Mouse (Mus musculus): ENCODE results near the gene Ascl1. TPM values are rescaled to one million over a fixed set of nuclear protein-coding genes. Genes with fewer than 3 reads are reported as not detected.

The Ascl1 gene
- 0.75 and 0.99 TPM in 2 replicates for polyA plus RNA-seq (2015; fragmentation: Nextera tagmentation; extraction: Ambion mirVana)

- H3K36me3 ChIP-seq (ENCODE audit: control insufficient read depth, insufficient read depth, low read length): no peaks in the 10 kb centered on the region
These were observed at the start of gene Ascl1 for GRCm38 (mm10) chr10:87493576-87493975. Gene Ascl1 (minus strand): TSS chr10:87493660.

GRCm38 (mm10) chr10:87534172-87534571, 40.7 kb upstream of the Ascl1 start:
- Histone ChIP-seq H3K27me3 (ENCODE audit: control insufficient read depth, insufficient read depth, low read depth, low read length) (no peaks in the 10 kb centered on the region), H3K4me1 (replicated peaks; ENCODE audit: control insufficient read depth, insufficient read depth, low read length) (no peaks in the 10 kb centered on the region), H3K4me3 (ENCODE audit: low read length) (no peak overlapping the region), H3K9me3 (ENCODE audit: control insufficient read depth, low read length) (no peaks in the 10 kb centered on the region), H3K36me3 (ENCODE audit: control insufficient read depth, insufficient read depth, low read length) (no peaks in the 10 kb centered on the region), H3K4me2 (ENCODE audit: low read depth, low read length) (no peak overlapping the region), H3K9ac (ENCODE audit: low read length) (no peak overlapping the region), H3K27ac (ENCODE audit: low read length) (no peak overlapping the region)
- ATAC-seq (ENCODE audit: low read depth): no peak
- WGBS: 81% methylated on average over 1 of the region's 1 CpGs

More at GRCm38 (mm10) chr10:87493576-87493975, at the start of gene Ascl1:
- Histone ChIP-seq H3K27ac (ENCODE audit: low read length) (no peak within 1 kb of the TSS), H3K9ac (ENCODE audit: low read length) (peak within 1 kb of the TSS; percentile 36), H3K4me3 (ENCODE audit: low read length) (peak within 1 kb of the TSS; percentile 63), H3K4me2 (ENCODE audit: low read depth, low read length) (peak within 1 kb of the TSS; percentile 97), H3K4me1 (replicated peaks; ENCODE audit: control insufficient read depth, insufficient read depth, low read length) (peaks cover 12% of the 10 kb centered on the region; the same call in 1 of the 2 replicates), H3K27me3 (ENCODE audit: control insufficient read depth, insufficient read depth, low read depth, low read length) (peaks cover 76% of the 10 kb centered on the region), H3K9me3 (ENCODE audit: control insufficient read depth, low read length) (peaks cover 6% of the 10 kb centered on the region)
- WGBS: 0% methylated on average over 31 of the region's 34 CpGs
- peak; percentile 51; the same call in 1 of the 2 replicates for ATAC-seq (ENCODE audit: low read depth)

GRCm38 (mm10) chr10:87521646-87522045, 28.2 kb upstream of the Ascl1 start, which contains the start of gene Pah:
Gene Pah (plus strand): TSS chr10:87521795.
- 70% methylated on average over 5 of the region's 5 CpGs for WGBS
- Histone ChIP-seq H3K4me3 (ENCODE audit: low read length) (no peak within 1 kb of the TSS), H3K4me2 (ENCODE audit: low read depth, low read length) (no peak within 1 kb of the TSS), H3K9ac (ENCODE audit: low read length) (no peak within 1 kb of the TSS), H3K9me3 (ENCODE audit: control insufficient read depth, low read length) (no peaks in the 10 kb centered on the region), H3K4me1 (replicated peaks; ENCODE audit: control insufficient read depth, insufficient read depth, low read length) (no peaks in the 10 kb centered on the region), H3K36me3 (ENCODE audit: control insufficient read depth, insufficient read depth, low read length) (no peaks in the 10 kb centered on the region), H3K27ac (ENCODE audit: low read length) (no peak within 1 kb of the TSS), H3K27me3 (ENCODE audit: control insufficient read depth, insufficient read depth, low read depth, low read length) (peaks cover 2% of the 10 kb centered on the region; the same call in 1 of the 2 replicates)
- no peak for ATAC-seq (ENCODE audit: low read depth)

GRCm38 (mm10) chr10:87520401-87521116, 27.1 kb upstream of the Ascl1 start:
- no peaks in the 10 kb centered on the region for H3K4me1 ChIP-seq (replicated peaks; ENCODE audit: control insufficient read depth, insufficient read depth, low read length)
- peaks cover 2% of the 10 kb centered on the region; the same call in 1 of the 2 replicates for H3K27me3 ChIP-seq (ENCODE audit: control insufficient read depth, insufficient read depth, low read depth, low read length)
- H3K4me3 ChIP-seq (ENCODE audit: low read length): no peak overlapping the region
- H3K9ac ChIP-seq (ENCODE audit: low read length): no peak overlapping the region
- H3K9me3 ChIP-seq (ENCODE audit: control insufficient read depth, low read length): no peaks in the 10 kb centered on the region
- H3K4me2 ChIP-seq (ENCODE audit: low read depth, low read length): no peak overlapping the region
- no peak for ATAC-seq (ENCODE audit: low read depth)
- 63% methylated on average over 4 of the region's 4 CpGs for WGBS
- no peak overlapping the region for H3K27ac ChIP-seq (ENCODE audit: low read length)
- H3K36me3 ChIP-seq (ENCODE audit: control insufficient read depth, insufficient read depth, low read length): no peaks in the 10 kb centered on the region

GRCm38 (mm10) chr10:87518585-87518984, 25.1 kb upstream of the Ascl1 start:
- Histone ChIP-seq H3K36me3 (ENCODE audit: control insufficient read depth, insufficient read depth, low read length) (no peaks in the 10 kb centered on the region), H3K27me3 (ENCODE audit: control insufficient read depth, insufficient read depth, low read depth, low read length) (peaks cover 2% of the 10 kb centered on the region; the same call in 1 of the 2 replicates), H3K4me3 (ENCODE audit: low read length) (no peak overlapping the region), H3K4me1 (replicated peaks; ENCODE audit: control insufficient read depth, insufficient read depth, low read length) (no peaks in the 10 kb centered on the region), H3K9me3 (ENCODE audit: control insufficient read depth, low read length) (no peaks in the 10 kb centered on the region), H3K9ac (ENCODE audit: low read length) (no peak overlapping the region), H3K27ac (ENCODE audit: low read length) (no peak overlapping the region), H3K4me2 (ENCODE audit: low read depth, low read length) (no peak overlapping the region)
- WGBS: 60% methylated on average over 2 of the region's 2 CpGs
- no peak for ATAC-seq (ENCODE audit: low read depth)

GRCm38 (mm10) chr10:87513052-87513451, 19.6 kb upstream of the Ascl1 start:
- Histone ChIP-seq H3K4me3 (ENCODE audit: low read length) (no peak overlapping the region), H3K4me1 (replicated peaks; ENCODE audit: control insufficient read depth, insufficient read depth, low read length) (no peaks in the 10 kb centered on the region), H3K36me3 (ENCODE audit: control insufficient read depth, insufficient read depth, low read length) (no peaks in the 10 kb centered on the region), H3K27ac (ENCODE audit: low read length) (no peak overlapping the region), H3K9me3 (ENCODE audit: control insufficient read depth, low read length) (no peaks in the 10 kb centered on the region), H3K9ac (ENCODE audit: low read length) (no peak overlapping the region), H3K4me2 (ENCODE audit: low read depth, low read length) (no peak overlapping the region), H3K27me3 (ENCODE audit: control insufficient read depth, insufficient read depth, low read depth, low read length) (no peaks in the 10 kb centered on the region)
- ATAC-seq (ENCODE audit: low read depth): no peak

GRCm38 (mm10) chr10:87508581-87508980, 15.1 kb upstream of the Ascl1 start:
- Histone ChIP-seq H3K36me3 (ENCODE audit: control insufficient read depth, insufficient read depth, low read length) (no peaks in the 10 kb centered on the region), H3K4me3 (ENCODE audit: low read length) (no peak overlapping the region), H3K9me3 (ENCODE audit: control insufficient read depth, low read length) (no peaks in the 10 kb centered on the region), H3K27ac (ENCODE audit: low read length) (no peak overlapping the region), H3K4me1 (replicated peaks; ENCODE audit: control insufficient read depth, insufficient read depth, low read length) (no peaks in the 10 kb centered on the region), H3K27me3 (ENCODE audit: control insufficient read depth, insufficient read depth, low read depth, low read length) (peaks cover 2% of the 10 kb centered on the region), H3K4me2 (ENCODE audit: low read depth, low read length) (no peak overlapping the region), H3K9ac (ENCODE audit: low read length) (no peak overlapping the region)
- ATAC-seq (ENCODE audit: low read depth): no peak
- WGBS: 57% methylated on average over 4 of the region's 4 CpGs

GRCm38 (mm10) chr10:87503946-87504345, 10.5 kb upstream of the Ascl1 start:
- Histone ChIP-seq H3K4me2 (ENCODE audit: low read depth, low read length) (no peak overlapping the region), H3K36me3 (ENCODE audit: control insufficient read depth, insufficient read depth, low read length) (no peaks in the 10 kb centered on the region), H3K4me1 (replicated peaks; ENCODE audit: control insufficient read depth, insufficient read depth, low read length) (no peaks in the 10 kb centered on the region), H3K9ac (ENCODE audit: low read length) (no peak overlapping the region), H3K27ac (ENCODE audit: low read length) (no peak overlapping the region), H3K4me3 (ENCODE audit: low read length) (no peak overlapping the region), H3K27me3 (ENCODE audit: control insufficient read depth, insufficient read depth, low read depth, low read length) (peaks cover 33% of the 10 kb centered on the region), H3K9me3 (ENCODE audit: control insufficient read depth, low read length) (no peaks in the 10 kb centered on the region)
- 3% methylated on average over 10 of the region's 10 CpGs for WGBS
- no peak for ATAC-seq (ENCODE audit: low read depth)

- Histone ChIP-seq H3K27ac (ENCODE audit: low read length) (no peak overlapping the region), H3K9ac (ENCODE audit: low read length) (no peak overlapping the region), H3K4me3 (ENCODE audit: low read length) (no peak overlapping the region), H3K4me2 (ENCODE audit: low read depth, low read length) (no peak overlapping the region), H3K4me1 (replicated peaks; ENCODE audit: control insufficient read depth, insufficient read depth, low read length) (no peaks in the 10 kb centered on the region), H3K36me3 (ENCODE audit: control insufficient read depth, insufficient read depth, low read length) (no peaks in the 10 kb centered on the region), H3K9me3 (ENCODE audit: control insufficient read depth, low read length) (0 out of 2 replicates have a peak, but pooled peaks cover 3% of the 10 kb centered on the region), H3K27me3 (ENCODE audit: control insufficient read depth, insufficient read depth, low read depth, low read length) (peaks cover 40% of the 10 kb centered on the region)
- WGBS: 19% methylated on average over 5 of the region's 5 CpGs
- no peak for ATAC-seq (ENCODE audit: low read depth)
These were observed 8.8 kb upstream of the Ascl1 start for GRCm38 (mm10) chr10:87502283-87502682.
